Mouse (Mus musculus) left cerebral cortex, postnatal 25 days (tissue): ENCODE measurements around the gene Rfx4. TPM values are rescaled to one million over a fixed set of nuclear protein-coding genes. Genes with fewer than 3 reads are reported as not detected.

ENCODE experiments used
- DNase-seq, 2 experiments: peaks; one replicate each; pipeline ENCODE4 v3.0.0; 2022; ENCODE audit warnings: low spot score in 2 of 2, mixed read lengths in 1 of 2
- intact Hi-C: fragments of 180-260 bp; cut with DNase I; formaldehyde crosslinking; loops from one replicate; pipeline ENCODE4 v1.15.1; 2025
- total RNA-seq, 2 experiments: library from RNA; stranded (reverse); gene quantifications; 2 replicates each; pipeline ENCODE4 v1.2.3; 2021

Rfx4 gene
- total RNA-seq, 2 experiments from 2014 or later, result 11.4 to 12.3 TPM

DNA sequence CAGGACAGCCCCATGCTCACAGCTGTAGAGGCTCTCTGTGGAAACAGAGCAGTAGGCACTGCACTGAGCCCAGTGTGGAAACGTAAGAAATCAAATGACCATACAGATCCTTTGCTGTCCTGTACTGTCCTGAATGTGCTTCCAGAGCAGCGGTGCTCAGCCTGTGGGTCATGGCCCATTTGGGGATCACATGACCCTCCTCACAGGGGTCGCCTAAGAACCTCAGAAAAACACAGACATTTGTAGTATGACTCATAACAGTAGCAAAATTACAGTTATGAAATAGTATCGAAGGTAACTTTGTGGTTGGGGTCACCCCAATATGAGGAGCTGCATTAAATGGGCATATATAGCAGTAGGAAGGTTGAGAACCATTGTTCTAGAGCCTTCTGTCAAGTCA, 172.6 kb downstream of the Rfx4 start:
- intact Hi-C loops, result no loop called here
- no peak for DNase-seq

DNA sequence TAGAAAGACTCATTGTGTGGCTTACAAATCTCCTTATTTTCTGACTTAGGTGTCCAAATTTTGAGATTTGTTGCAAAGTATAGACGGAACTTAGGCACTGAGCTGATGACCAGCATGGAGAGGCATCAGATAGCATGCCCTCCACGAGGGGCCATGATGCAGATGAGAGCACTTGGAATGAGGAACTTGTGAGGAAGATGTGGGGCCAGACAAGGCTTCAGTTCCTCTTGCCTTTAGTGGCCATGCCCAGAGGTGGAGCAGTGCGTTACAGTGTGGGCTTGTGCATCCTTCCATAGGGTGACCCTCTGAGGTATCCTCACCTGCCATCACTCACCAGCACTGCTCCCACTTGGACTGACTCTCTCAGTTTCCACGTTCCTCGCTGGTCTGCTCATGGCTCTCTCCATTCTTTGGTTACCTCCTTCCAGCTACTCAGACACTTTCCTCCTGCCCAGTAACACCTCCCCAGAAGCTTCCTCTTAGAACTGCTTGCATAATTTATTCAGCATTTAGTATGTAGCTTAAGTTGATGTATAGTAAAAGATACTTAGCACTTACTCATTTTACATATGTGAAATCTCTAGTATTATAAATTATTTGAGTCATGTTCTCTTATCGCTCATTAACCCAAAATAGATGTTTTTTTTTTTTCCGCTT, 179.8 kb downstream of the Rfx4 start:
- no peak for DNase-seq
- intact Hi-C loops, result no loop called here

DNA sequence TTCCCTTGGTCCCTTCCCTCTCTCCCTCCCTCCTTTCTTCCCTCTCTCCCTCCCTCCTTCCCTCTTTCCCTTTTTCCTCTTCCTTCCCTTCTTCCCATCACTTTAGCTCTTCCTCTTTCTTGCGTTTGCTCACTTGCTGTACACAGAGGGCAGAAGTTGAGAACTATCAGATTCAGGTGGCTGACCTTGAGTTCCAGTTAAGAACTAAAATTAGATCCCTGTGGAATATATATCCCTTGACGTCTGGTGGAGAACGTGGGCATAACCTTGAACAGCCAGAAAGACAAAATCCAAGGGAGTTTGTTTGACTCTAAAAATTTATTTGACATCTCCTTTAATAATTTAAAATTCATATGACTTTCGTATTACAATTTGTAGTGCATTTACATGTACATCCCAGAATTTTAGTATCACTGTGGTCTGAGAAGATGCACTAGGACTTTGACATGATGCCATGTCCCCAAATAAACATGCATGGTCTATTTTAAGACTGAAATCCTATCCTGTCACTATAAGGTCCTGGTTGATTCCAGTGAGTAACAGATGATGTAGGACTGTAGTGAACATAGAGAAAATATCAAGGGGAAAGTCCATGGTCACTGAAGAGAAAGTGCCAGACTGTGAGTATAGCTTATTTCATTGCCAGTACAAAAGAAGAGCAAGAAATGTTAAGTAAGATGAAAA, 181.1 kb downstream of the Rfx4 start:
- intact Hi-C loops, result no loop called here
- DNase-seq, result no peak

DNA sequence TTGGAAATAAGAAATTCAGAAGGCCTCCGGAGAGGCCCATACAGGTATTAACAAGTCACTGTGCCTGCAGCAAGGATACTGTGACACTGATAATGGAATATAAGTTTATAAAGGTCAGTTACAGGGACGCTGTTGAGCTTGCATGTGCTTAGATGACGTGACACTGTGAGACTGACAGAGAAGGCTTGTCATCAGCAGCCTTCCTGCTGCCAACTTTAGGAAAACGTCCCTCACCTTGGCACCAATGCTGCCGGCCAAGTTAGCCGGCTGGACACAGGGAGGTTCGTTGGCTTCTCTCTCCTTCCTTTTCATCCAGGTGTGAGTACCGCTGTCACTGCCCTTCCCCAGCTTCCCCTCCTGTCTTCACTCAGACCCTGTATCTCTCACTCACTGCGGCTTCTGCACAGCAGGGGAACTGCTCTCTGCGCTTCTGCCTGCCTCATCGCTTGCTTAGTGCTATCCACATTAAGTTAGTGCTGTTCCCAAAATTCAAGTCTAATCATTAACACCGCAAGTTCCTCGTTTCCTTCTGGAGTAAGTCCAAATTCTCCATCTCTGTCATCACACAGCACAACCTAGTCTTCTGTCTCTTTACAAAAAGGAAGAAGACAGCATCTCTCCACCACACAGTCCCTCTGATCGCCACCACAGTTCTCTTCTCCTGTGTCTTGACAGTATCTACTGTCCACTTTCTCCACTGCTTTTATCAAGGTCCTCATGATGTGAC, 182.4 kb downstream of the Rfx4 start:
- DNase-seq, result no peak
- intact Hi-C loops, result no loop called here

DNA sequence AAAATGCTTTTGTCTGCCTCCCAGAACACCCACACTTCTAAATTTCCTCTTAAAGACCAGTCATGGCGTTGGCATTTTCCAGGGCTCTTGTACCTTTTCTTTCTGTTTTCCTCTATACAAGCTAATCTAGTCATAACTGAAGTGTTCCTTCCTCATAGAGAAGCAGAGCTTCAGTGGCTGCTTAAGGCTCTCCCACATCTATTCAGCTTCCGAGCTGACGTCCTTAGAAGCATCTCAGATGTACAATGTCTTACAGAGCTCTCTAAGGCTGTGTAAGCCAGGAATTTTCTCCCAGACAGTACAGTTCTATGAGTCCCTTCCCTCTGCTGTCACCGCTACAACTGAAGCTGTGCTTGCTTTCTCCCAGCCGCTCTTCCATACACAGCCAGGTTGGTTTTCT, 183.0 kb downstream of the Rfx4 start:
- intact Hi-C loops, result no loop called here
- no peak for DNase-seq

DNA sequence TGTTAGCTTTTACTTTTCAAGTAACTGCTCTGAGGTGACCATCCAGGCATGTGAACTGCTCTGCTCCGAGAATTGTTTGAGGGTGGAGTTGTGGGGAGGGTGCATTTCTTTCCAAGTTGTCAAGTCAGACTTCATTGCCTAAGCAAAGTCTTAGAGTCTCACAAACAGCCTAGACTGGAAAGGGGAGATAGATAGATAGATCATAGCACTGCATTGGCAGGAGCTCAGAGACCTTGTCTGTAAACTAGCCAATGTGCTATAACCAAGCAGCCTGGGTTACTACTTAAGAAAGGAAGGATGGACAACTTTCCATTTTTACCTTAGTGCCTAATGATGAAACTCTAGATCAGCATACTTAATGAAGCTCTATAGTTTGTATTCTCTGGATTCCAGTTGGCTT, 184.5 kb downstream of the Rfx4 start:
- DNase-seq, result no peak
- intact Hi-C loops, result no loop called here

DNA sequence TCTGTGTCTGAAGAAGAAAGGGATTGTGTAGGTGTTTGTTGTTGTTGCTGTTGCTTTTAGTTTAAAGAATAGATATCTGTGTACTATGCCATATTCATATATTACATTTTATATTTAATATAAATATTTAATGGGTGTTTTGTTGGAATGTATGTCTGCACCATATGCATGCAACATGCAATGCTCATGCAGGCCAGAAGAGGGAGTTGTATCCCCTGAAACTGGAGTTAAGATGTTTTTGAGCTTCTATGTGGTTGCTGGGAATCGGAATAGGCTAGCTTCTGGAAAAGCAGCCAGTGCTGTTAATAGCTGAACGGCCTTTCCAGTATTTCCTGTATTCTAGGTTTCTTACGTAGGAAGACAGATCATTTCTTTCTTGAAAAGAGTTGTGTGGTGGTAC, 189.8 kb downstream of the Rfx4 start:
- no peak for DNase-seq
- intact Hi-C loops, result no loop called here

DNA sequence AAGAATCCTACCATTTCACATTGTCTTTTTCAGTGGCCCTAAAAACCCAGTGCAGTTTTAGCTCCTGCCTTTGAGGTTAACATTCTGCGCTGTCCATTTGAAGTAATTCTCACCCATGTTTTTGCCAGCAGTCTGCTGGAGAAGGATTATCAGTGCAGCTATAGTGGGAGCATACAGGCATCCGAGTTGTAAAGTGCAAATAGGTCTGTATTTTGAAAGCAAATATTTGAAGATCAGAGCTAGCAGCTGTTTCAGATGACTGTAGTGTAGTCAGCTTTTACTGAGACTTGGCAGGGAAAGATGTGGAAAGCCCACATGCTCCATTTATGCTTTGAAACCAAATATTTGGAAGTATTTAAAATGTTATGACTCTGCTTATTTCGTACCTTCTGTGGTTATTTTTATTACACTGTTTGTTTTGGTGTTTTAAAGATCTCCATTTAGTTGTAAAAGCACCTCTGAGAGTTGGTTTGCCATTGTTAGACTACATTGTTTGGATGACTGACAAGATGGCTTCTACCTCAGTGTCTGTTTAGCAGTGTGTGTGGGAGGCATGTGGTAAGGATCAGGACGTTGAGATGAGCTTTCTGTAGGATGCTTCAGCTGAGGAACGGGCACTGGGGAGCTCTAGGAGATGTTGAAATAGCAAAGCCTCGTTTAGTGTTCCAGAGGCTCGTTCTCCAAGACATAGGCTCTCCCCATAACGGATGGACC, 193.3 kb downstream of the Rfx4 start:
- intact Hi-C loops, result no loop called here
- peak; percentile 24 to 52 for DNase-seq

DNA sequence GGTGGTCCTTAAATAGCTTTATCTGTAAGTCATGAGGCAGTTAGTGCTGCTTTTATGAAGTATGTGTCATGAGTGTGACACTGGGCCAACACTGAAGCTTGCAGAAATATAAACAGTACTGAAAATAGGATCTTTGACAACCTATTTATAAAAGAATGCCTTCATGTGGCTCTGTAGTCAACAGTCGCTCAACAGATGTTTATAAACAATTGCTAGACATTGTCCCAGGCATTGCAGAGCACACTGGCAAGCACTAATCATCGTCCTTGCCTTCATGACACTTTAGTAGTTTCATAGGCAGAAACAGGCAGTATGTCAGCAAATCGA, 193.8 kb downstream of the Rfx4 start:
- DNase-seq, result no peak
- intact Hi-C loops, result no loop called here

DNA sequence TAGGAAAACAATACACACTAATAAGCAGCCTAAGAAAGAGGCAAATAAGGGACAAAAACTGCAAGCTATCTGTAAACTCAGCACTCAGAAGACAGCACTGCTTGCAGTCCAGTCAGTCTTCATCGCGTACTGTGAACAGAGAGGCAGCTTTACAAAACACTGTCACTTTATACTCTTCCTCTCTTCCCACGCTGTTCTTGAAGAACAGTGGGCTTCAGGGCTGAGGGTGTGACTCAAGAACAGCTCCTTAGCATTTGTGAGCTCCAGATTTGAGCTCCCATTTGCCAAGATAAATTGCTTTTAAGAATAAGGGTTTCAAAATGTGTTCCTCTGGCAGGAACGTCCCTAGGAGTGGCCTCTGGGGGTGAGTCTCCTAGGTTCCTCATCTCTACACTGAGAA, 194.5 kb downstream of the Rfx4 start:
- intact Hi-C loops, result no loop called here
- DNase-seq, result peak in 1 of 2 experiments; percentile 43

DNA sequence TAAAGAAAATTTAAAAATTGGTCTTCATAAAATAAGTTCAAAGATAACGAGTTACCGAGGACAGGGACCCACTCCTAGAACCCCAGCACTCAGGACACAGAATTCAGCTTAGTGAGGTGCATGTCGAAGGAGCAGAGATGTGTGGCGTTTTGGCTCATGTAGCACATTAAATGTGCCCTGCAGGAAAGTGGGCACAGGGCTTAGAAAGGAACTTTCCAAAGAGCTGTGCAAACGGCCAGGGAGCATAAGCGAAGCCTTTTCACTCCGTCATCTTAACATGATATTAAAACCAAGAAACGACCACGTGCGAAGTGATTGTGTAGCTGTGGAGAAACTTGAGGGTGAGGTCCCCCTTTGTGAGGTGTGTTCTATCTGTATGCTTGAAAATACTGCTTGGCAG, 198.4 kb downstream of the Rfx4 start:
- intact Hi-C loops, result no loop called here
- no peak for DNase-seq

Other genes with a start within 250 kb of the Rfx4 start
- 10 to 100 TPM; 22.8 to 25.2 TPM for gene Ckap4, start 222.0 kb upstream of the Rfx4 start, total RNA-seq
- 10 to 100 TPM; 20.7 to 24.2 TPM for gene Tcp11l2, start 179.4 kb upstream of the Rfx4 start, total RNA-seq
- gene Polr3b, start 133.8 kb upstream of the Rfx4 start, total RNA-seq, result 10 to 100 TPM; 13.0 to 14.2 TPM
- gene Ric8b, start 161.6 kb downstream of the Rfx4 start, total RNA-seq, result 10 to 100 TPM; 48.5 to 59.2 TPM